Mouse (Mus musculus) MEL (cell line): ENCODE results near the gene Gmfg. TPM values are rescaled to one million over a fixed set of nuclear protein-coding genes. Genes with fewer than 3 reads are reported as not detected.
A peak's percentile ranks its signal among the peaks of the same experiment; 100 is the strongest.

Experiments used
- DNase-seq: peaks from one replicate; pipeline ENCODE4 v3.0.0; 2011; ENCODE audit warnings: low read depth, low spot score
- H3K27ac ChIP-seq: 2 replicates; pipeline ENCODE4 v1.5.1; 2012; ENCODE audit warnings: low read depth, mild to moderate bottlenecking, control low read depth, low read length, moderate library complexity; ENCODE audit not compliant: control insufficient read depth
- H3K27me3 ChIP-seq, 2 experiments: fragments of 150-350 bp in 1 of 2; sonication (generic) in 1 of 2; 2 replicates each; pipeline ENCODE4 v1.6.1; 2012; ENCODE audit warnings: low read length in 2 of 2, mild to moderate bottlenecking in 2 of 2, improper control_type of control experiment in 1 of 2, moderate library complexity in 1 of 2; ENCODE audit not compliant: insufficient read depth in 2 of 2, control insufficient read depth in 1 of 2
- H3K36me3 ChIP-seq, 2 experiments: 2 replicates each; pipeline ENCODE4 v1.6.1; 2012 to 2014; ENCODE audit warnings: low read length in 2 of 2, improper control_type of control experiment in 1 of 2, inconsistent platforms in 1 of 2, mild to moderate bottlenecking in 1 of 2; ENCODE audit not compliant: insufficient read depth in 2 of 2, control insufficient read depth in 1 of 2
- H3K4me1 ChIP-seq, 2 experiments: fragments of 150-350 bp in 1 of 2; sonication (generic) in 1 of 2; 2 replicates each; pipeline ENCODE4 v1.6.1; 2012; ENCODE audit warnings: low read length in 2 of 2, improper control_type of control experiment in 1 of 2, mild to moderate bottlenecking in 1 of 2; ENCODE audit not compliant: insufficient read depth in 2 of 2, control insufficient read depth in 1 of 2
- H3K4me3 ChIP-seq, 2 experiments: fragments of 150-350 bp in 1 of 2; sonication (generic) in 1 of 2; 2 replicates each; pipeline ENCODE4 v1.5.1; 2012; ENCODE audit warnings: low read depth in 2 of 2, low read length in 2 of 2, mild to moderate bottlenecking in 2 of 2, moderate library complexity in 2 of 2, control low read depth in 1 of 2, improper control_type of control experiment in 1 of 2; ENCODE audit not compliant: control insufficient read depth in 1 of 2, insufficient read depth in 1 of 2
- H3K79me2 ChIP-seq: 2 replicates; pipeline ENCODE4 v1.6.1; 2012; ENCODE audit warnings: mild to moderate bottlenecking, low read length, moderate library complexity; ENCODE audit not compliant: control insufficient read depth, poor library complexity, insufficient read depth
- H3K9ac ChIP-seq: 2 replicates; pipeline ENCODE4 v1.6.1; 2012; ENCODE audit warnings: low read depth, mild to moderate bottlenecking, control low read depth, low read length, moderate library complexity; ENCODE audit not compliant: control insufficient read depth, poor library complexity, severe bottlenecking
- H3K9me3 ChIP-seq: fragments of 150-350 bp; sonication (generic); replicated peaks from 2 replicates; pipeline ENCODE4 v1.6.1; 2012; ENCODE audit warnings: mild to moderate bottlenecking, low read length, improper control_type of control experiment, moderate library complexity; ENCODE audit not compliant: insufficient read depth
- CHD2 ChIP-seq: IDR thresholded peaks from 2 replicates; pipeline ENCODE4 v1.6.1; 2011; ENCODE audit warnings: low read length, improper control_type of control experiment
- CTCF ChIP-seq, 3 experiments: IDR thresholded peaks in 2 of 3; conservative IDR thresholded peaks in 1 of 3; 2 replicates each; pipeline ENCODE4 v1.5.1; 2011 to 2012; ENCODE audit warnings: low read length in 3 of 3, low read depth in 2 of 3, mild to moderate bottlenecking in 2 of 3, improper control_type of control experiment in 1 of 3, inconsistent platforms in 1 of 3, mixed read lengths in 1 of 3, moderate library complexity in 1 of 3; ENCODE audit not compliant: control insufficient read depth in 1 of 3, insufficient read depth in 1 of 3, poor library complexity in 1 of 3, severe bottlenecking in 1 of 3
- E2F4 ChIP-seq: IDR thresholded peaks from 2 replicates; pipeline ENCODE4 v1.6.1; 2011; ENCODE audit warnings: low read depth, low read length, improper control_type of control experiment, borderline replicate concordance
- ELF1 ChIP-seq: IDR thresholded peaks from 2 replicates; pipeline ENCODE4 v1.6.1; 2014; ENCODE audit warnings: low read depth, mild to moderate bottlenecking, inconsistent platforms, low read length, improper control_type of control experiment, moderate library complexity
- EP300 ChIP-seq, 2 experiments: IDR thresholded peaks; 2 replicates each; pipeline ENCODE4 v1.6.1; 2011; ENCODE audit warnings: improper control_type of control experiment in 2 of 2, low read length in 2 of 2, low read depth in 1 of 2, mild to moderate bottlenecking in 1 of 2
- GATA1 ChIP-seq: IDR thresholded peaks from 2 replicates; pipeline ENCODE4 v1.6.1; 2011; ENCODE audit warnings: low read depth, low read length, improper control_type of control experiment
- HCFC1 ChIP-seq: IDR thresholded peaks from 2 replicates; pipeline ENCODE4 v1.6.1; 2012; ENCODE audit warnings: low read depth, mild to moderate bottlenecking, inconsistent platforms, low read length, improper control_type of control experiment, moderate library complexity
- KAT2A ChIP-seq: conservative IDR thresholded peaks from 2 replicates; pipeline ENCODE4 v1.6.1; 2012; ENCODE audit warnings: low read depth, low read length, improper control_type of control experiment, inconsistent platforms
- MAFK ChIP-seq: IDR thresholded peaks from 2 replicates; pipeline ENCODE4 v1.6.1; 2011; ENCODE audit warnings: low read depth, mild to moderate bottlenecking, low read length, improper control_type of control experiment, borderline replicate concordance
- MAZ ChIP-seq: IDR thresholded peaks from 2 replicates; pipeline ENCODE4 v1.6.1; 2012; ENCODE audit warnings: low read depth, mild to moderate bottlenecking, inconsistent platforms, low read length, improper control_type of control experiment
- MEF2A ChIP-seq: IDR thresholded peaks from 2 replicates; pipeline ENCODE4 v1.6.1; 2014; ENCODE audit warnings: low read depth, mild to moderate bottlenecking, inconsistent platforms, low read length, improper control_type of control experiment; ENCODE audit not compliant: poor library complexity, insufficient replicate concordance, severe bottlenecking; ENCODE audit errors: extremely low read depth
- NELFE ChIP-seq: IDR thresholded peaks from 2 replicates; pipeline ENCODE4 v1.6.1; 2011; ENCODE audit warnings: low read depth, low read length, improper control_type of control experiment
- NRF1 ChIP-seq: IDR thresholded peaks from 2 replicates; pipeline ENCODE4 v1.6.1; 2014; ENCODE audit warnings: low read depth, mild to moderate bottlenecking, inconsistent platforms, low read length, improper control_type of control experiment, moderate library complexity; ENCODE audit not compliant: poor library complexity, insufficient read depth, severe bottlenecking
- POLR2A ChIP-seq, 2 experiments: IDR thresholded peaks; 2 replicates each; pipeline ENCODE4 v1.6.1; 2011 to 2012; ENCODE audit warnings: low read length in 2 of 2, mild to moderate bottlenecking in 2 of 2, control low read depth in 1 of 2, improper control_type of control experiment in 1 of 2, low read depth in 1 of 2, moderate library complexity in 1 of 2; ENCODE audit not compliant: control insufficient read depth in 1 of 2, insufficient read depth in 1 of 2, poor library complexity in 1 of 2
- POLR2AphosphoS5 ChIP-seq: IDR thresholded peaks from 2 replicates; pipeline ENCODE4 v1.6.1; 2012; ENCODE audit warnings: low read depth, borderline replicate concordance, mild to moderate bottlenecking, inconsistent platforms, low read length, moderate library complexity, mixed read lengths
- RAD21 ChIP-seq: IDR thresholded peaks from 2 replicates; pipeline ENCODE4 v1.6.1; 2011; ENCODE audit warnings: mild to moderate bottlenecking, low read depth, low read length, improper control_type of control experiment
- RCOR1 ChIP-seq: IDR thresholded peaks from 2 replicates; pipeline ENCODE4 v1.6.1; 2012; ENCODE audit warnings: low read depth, mild to moderate bottlenecking, inconsistent platforms, low read length, improper control_type of control experiment
- SIN3A ChIP-seq: IDR thresholded peaks from 2 replicates; pipeline ENCODE4 v1.6.1; 2012; ENCODE audit warnings: low read length, improper control_type of control experiment, inconsistent platforms
- SMC3 ChIP-seq: IDR thresholded peaks from 2 replicates; pipeline ENCODE4 v1.6.1; 2011; ENCODE audit warnings: low read depth, low read length, improper control_type of control experiment
- TBP ChIP-seq: IDR thresholded peaks from 2 replicates; pipeline ENCODE4 v1.8.0; 2011; ENCODE audit warnings: low read depth, low read length, improper control_type of control experiment
- UBTF ChIP-seq: IDR thresholded peaks from 2 replicates; pipeline ENCODE4 v1.6.1; 2012; ENCODE audit warnings: low read depth, mild to moderate bottlenecking, inconsistent platforms, low read length, improper control_type of control experiment, moderate library complexity, borderline replicate concordance; ENCODE audit not compliant: insufficient read depth
- USF1 ChIP-seq: IDR thresholded peaks from 2 replicates; pipeline ENCODE4 v1.6.1; 2014; ENCODE audit warnings: low read depth, mild to moderate bottlenecking, inconsistent platforms, low read length, improper control_type of control experiment, moderate library complexity
- ZC3H11A ChIP-seq: IDR thresholded peaks from 2 replicates; pipeline ENCODE4 v1.6.1; 2012; ENCODE audit warnings: low read depth, mild to moderate bottlenecking, inconsistent platforms, low read length, improper control_type of control experiment
- ZNF384 ChIP-seq: IDR thresholded peaks from 2 replicates; pipeline ENCODE4 v1.6.1; 2012; ENCODE audit warnings: low read depth, mild to moderate bottlenecking, inconsistent platforms, low read length, improper control_type of control experiment
- polyA plus RNA-seq, 2 experiments: library from polyadenylated mRNA; stranded (reverse) in 1 of 2; unstranded in 1 of 2; fragments of >175 nt in 1 of 2; fragments of >200 nt in 1 of 2; gene quantifications; 2 replicates each; pipeline versions ENCODE4 v1.2.1 to v1.2.4; 2012; ENCODE audit warnings: low replicate concordance in 2 of 2, low read depth in 1 of 2; ENCODE audit not compliant: insufficient read length in 2 of 2, insufficient read depth in 1 of 2, missing spikeins in 1 of 2
- total RNA-seq: library from RNA; depleted of rRNA; stranded (reverse); fragments of 300-350 nt; gene quantifications from 2 replicates; pipeline ENCODE4 v1.2.3, GENCODE M21; 2012

Gmfg gene
- total and polyA plus RNA-seq, 3 experiments = 25.0 to 31.2 TPM; not detected in 1

GRCm38 (mm10) chr7:28432252-28432651, 5.0 kb upstream of the Gmfg start (continued):
- TF ChIP-seq E2F4 = no peak
- peak; percentile 95 for TF ChIP-seq GATA1
- no peak for TF ChIP-seq RAD21
- peak; percentile 77; the same call in 1 of the 2 replicates for TF ChIP-seq MAFK
- TF ChIP-seq ZNF384 = peak; percentile 36; the same call in 1 of the 2 replicates
- peak; percentile 90 for TF ChIP-seq RCOR1
- TF ChIP-seq TBP = no peak
- TF ChIP-seq MAZ = 0 out of 2 replicates have a peak, but pooled peaks have one; percentile 44

- no peak for DNase-seq
- Histone ChIP-seq H3K9ac (peak overlapping the region; percentile 86), H3K4me3 (peak overlapping the region; percentile 78 to 87), H3K79me2 (peaks cover 12% of the 10 kb centered on the region), H3K36me3 (peaks cover 0 to 56% of the 10 kb centered on the region in 2 experiments; a peak in 2 of 4 replicates), H3K9me3 (no peaks in the 10 kb centered on the region), H3K27ac (no peak overlapping the region), H3K4me1 (peaks cover 35 to 46% of the 10 kb centered on the region in 2 experiments), H3K27me3 (no peaks in the 10 kb centered on the region)
- TF ChIP-seq KAT2A = no peak
- no peak for TF ChIP-seq MEF2A
- TF ChIP-seq ZC3H11A = no peak
- TF ChIP-seq USF1 = no peak
- TF ChIP-seq HCFC1 = 0 out of 2 replicates have a peak, but pooled peaks have one; percentile 24
- 0 out of 2 replicates have a peak, but pooled peaks have one; percentile 11 for TF ChIP-seq NELFE
Measured at GRCm38 (mm10) chr7:28435660-28436259, 1.5 kb upstream of the Gmfg start.

GRCm38 (mm10) chr7:28436271-28436904, 859 bp upstream of the Gmfg start:
- Histone ChIP-seq H3K9me3 (no peaks in the 10 kb centered on the region), H3K4me1 (peaks cover 31 to 48% of the 10 kb centered on the region in 2 experiments), H3K27ac (peak overlapping the region; percentile 83), H3K9ac (peak overlapping the region; percentile 86), H3K36me3 (peaks cover 0 to 54% of the 10 kb centered on the region in 2 experiments; a peak in 2 of 4 replicates), H3K4me3 (peak overlapping the region; percentile 65 to 78), H3K27me3 (no peaks in the 10 kb centered on the region), H3K79me2 (peaks cover 8% of the 10 kb centered on the region)
- DNase-seq = peak; percentile 100
- TF ChIP-seq HCFC1 (peak; percentile 66), ELF1 (peak; percentile 62), TBP (peak; percentile 20; the same call in 1 of the 2 replicates), CHD2 (peak; percentile 66), SMC3 (peak; percentile 29; the same call in 1 of the 2 replicates), CTCF (IDR thresholded peaks at IDR 0.05 in 2 of 3, conservative IDR thresholded peaks at IDR 0.05 in 1 of 3; ENCODE audit: control insufficient read depth in 1 of 3, insufficient read depth in 1 of 3, low read depth in 2 of 3, low read length in 3 of 3, poor library complexity in 1 of 3, severe bottlenecking in 1 of 3) (peak in 2 of 3 experiments; percentile 75 to 81; a peak in 5 of 6 replicates), EP300 (IDR thresholded peaks at IDR 0.05; ENCODE audit: low read depth in 1 of 2, low read length in 2 of 2) (no peak), RAD21 (no peak), MAZ (peak; percentile 91), UBTF (0 out of 2 replicates have a peak, but pooled peaks have one; percentile 39), POLR2A (IDR thresholded peaks at IDR 0.05; ENCODE audit: control insufficient read depth in 1 of 2, insufficient read depth in 1 of 2, low read depth in 1 of 2, low read length in 2 of 2, poor library complexity in 1 of 2) (peak; percentile 44 to 66; a peak in 3 of 4 replicates), NRF1 (peak; percentile 45; the same call in 1 of the 2 replicates), SIN3A (peak; percentile 62), POLR2AphosphoS5 (no peak)
